Mouse (Mus musculus) kidney, adult 2 months (tissue): Measurements from ENCODE around the gene Trnau1ap. TPM values are rescaled to one million over a fixed set of nuclear protein-coding genes. Genes with fewer than 3 reads are reported as not detected.

ENCODE experiments used
- DNase-seq: peaks from one replicate; pipeline ENCODE4 v3.0.0; 2021
- H3K27ac ChIP-seq: fragments of 200-500 bp; 2 replicates; pipeline ENCODE4 v1.5.1; 2012; ENCODE audit warnings: low read depth, low read length, control low read depth, inconsistent platforms; ENCODE audit not compliant: insufficient read depth
- H3K27me3 ChIP-seq: fragments of 200-500 bp; replicated peaks from 2 replicates; pipeline ENCODE4 v1.6.1; 2012; ENCODE audit warnings: mild to moderate bottlenecking, moderate library complexity, low read length, inconsistent platforms; ENCODE audit not compliant: control insufficient read depth, insufficient read depth
- H3K36me3 ChIP-seq: fragments of 200-500 bp; 2 replicates; pipeline ENCODE4 v1.6.1; 2012; ENCODE audit warnings: mild to moderate bottlenecking, moderate library complexity, low read length, inconsistent platforms; ENCODE audit not compliant: control insufficient read depth, insufficient read depth
- H3K4me1 ChIP-seq: fragments of 200-500 bp; 2 replicates; pipeline ENCODE4 v1.6.1; 2011; ENCODE audit warnings: low read length; ENCODE audit not compliant: control insufficient read depth, insufficient read depth
- H3K4me3 ChIP-seq: fragments of 200-500 bp; 2 replicates; pipeline ENCODE4 v1.5.1; 2011; ENCODE audit warnings: mild to moderate bottlenecking, low read depth, low read length, control low read depth; ENCODE audit not compliant: insufficient read depth
- CTCF ChIP-seq: fragments of 200-500 bp; conservative IDR thresholded peaks from 2 replicates; pipeline ENCODE4 v1.5.1; 2011; ENCODE audit warnings: low read depth, mild to moderate bottlenecking, control low read depth, low read length, moderate library complexity, mixed read lengths; ENCODE audit not compliant: insufficient read depth, insufficient read length
- POLR2A ChIP-seq: fragments of 200-500 bp; IDR thresholded peaks from one replicate; pipeline ENCODE4 v1.6.1; 2011; ENCODE audit warnings: low read depth, low read length, control low read depth
- WGBS: fragments of 180-500 bp; shearing (Covaris S2); methylation state at CpG from one replicate; pipeline ENCODE4 v1.1.7; 2018; 5-methylcytosine and 5-hydroxymethylcytosine counted together
- polyA plus RNA-seq: library from polyadenylated mRNA; depleted of rRNA; stranded (reverse); fragments of >200 nt; gene quantifications from 2 replicates; pipeline ENCODE4 v1.2.3, GENCODE M21; 2012; rRNA removed

Trnau1ap gene
- polyA plus RNA-seq, 1 experiment = 30.2 TPM

DNA sequence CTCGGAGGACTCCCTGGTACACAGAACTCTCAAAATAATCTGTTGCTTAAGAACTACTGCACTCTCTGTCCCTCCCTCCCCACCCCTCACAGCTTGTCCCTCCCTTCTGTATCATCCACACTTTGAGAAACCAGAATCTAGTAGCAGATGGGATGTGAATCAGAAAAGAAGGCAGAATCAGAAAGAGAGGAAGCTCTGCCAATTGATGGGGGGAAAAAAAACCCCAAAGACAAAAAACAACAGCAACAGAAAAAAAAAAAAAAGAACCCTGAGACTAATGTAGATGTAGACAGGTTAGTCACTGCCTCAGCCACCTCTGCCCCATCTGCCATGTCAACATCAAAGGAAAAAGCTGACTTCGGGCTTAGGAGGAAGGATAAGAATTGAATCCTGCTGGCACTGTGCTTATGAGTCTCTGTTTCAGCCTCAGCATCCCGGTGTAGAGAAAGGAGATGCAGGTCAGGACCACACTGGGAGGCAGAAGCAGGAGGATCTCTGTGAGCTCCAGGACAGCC lies 62.4 kb downstream of the Trnau1ap start:
- H3K4me3 ChIP-seq = no peak overlapping the region
- H3K36me3 ChIP-seq = no peaks in the 10 kb centered on the region
- DNase-seq = no peak
- WGBS = 74% methylated on average over 3 of the region's 3 CpGs
- no peaks in the 10 kb centered on the region for H3K27me3 ChIP-seq
- peaks cover 2% of the 10 kb centered on the region; the same call in 1 of the 2 replicates for H3K4me1 ChIP-seq
- TF ChIP-seq POLR2A (no peak), CTCF (no peak)
- H3K27ac ChIP-seq = no peak overlapping the region

DNA sequence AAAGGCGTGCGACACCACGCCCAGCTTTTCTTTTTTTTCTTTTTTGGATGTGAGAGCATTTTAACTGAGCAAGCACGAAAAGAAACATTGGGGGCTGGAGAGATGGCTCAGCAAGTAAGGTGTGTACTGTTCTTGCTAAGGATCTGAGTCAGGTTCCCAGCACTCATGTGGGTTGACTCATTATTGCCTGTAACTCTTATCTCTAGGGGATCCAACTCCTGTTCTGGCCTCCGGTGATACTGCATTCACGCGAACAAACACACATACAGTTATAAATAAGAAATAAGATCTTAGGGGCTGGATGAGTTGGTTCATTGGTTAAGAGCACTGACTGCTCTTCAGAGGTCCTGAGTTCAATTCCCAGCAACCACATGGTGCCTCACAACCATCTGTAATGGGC lies 66.0 kb downstream of the Trnau1ap start:
- WGBS = 92% methylated on average over 7 of the region's 7 CpGs
- no peaks in the 10 kb centered on the region for H3K27me3 ChIP-seq
- H3K27ac ChIP-seq = no peak overlapping the region
- H3K36me3 ChIP-seq = no peaks in the 10 kb centered on the region
- no peak for DNase-seq
- no peak overlapping the region for H3K4me3 ChIP-seq
- H3K4me1 ChIP-seq = peaks cover 15% of the 10 kb centered on the region
- no peak for TF ChIP-seq CTCF
- TF ChIP-seq POLR2A = no peak

DNA sequence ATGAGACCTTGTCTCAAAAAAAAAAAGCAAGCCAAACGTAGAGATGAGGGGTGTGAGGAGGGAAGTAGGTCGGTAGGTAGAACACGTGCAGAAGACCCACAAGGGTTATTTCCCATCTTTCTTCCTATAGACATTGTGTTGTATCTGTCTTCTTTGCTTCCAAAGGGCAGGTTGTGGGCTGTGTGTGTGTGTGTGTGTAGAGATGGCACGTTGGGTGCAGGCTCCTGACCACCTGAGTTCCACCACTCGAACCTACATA lies 67.1 kb downstream of the Trnau1ap start:
- TF ChIP-seq CTCF (no peak), POLR2A (no peak)
- Histone ChIP-seq H3K36me3 (no peaks in the 10 kb centered on the region), H3K4me3 (no peak overlapping the region), H3K27ac (no peak overlapping the region), H3K4me1 (peaks cover 15% of the 10 kb centered on the region), H3K27me3 (no peaks in the 10 kb centered on the region)
- WGBS = 57% methylated on average over 5 of the region's 5 CpGs
- DNase-seq = no peak

Other genes starting within 250 kb of the Trnau1ap start
- 0.01 and 0.19 TPM in 2 replicates for gene Oprd1, start 185.1 kb downstream of the Trnau1ap start, polyA plus RNA-seq
- 14.5 and 15.3 TPM in 2 replicates for gene Ythdf2, start 117.2 kb downstream of the Trnau1ap start, polyA plus RNA-seq
- gene Gmeb1, start 67.9 kb downstream of the Trnau1ap start, polyA plus RNA-seq = 10.7 and 12.8 TPM in 2 replicates
- gene Taf12, start 55.2 kb downstream of the Trnau1ap start, polyA plus RNA-seq = 12.2 and 15.0 TPM in 2 replicates
- 7.2 and 8.9 TPM in 2 replicates for gene Rab42, start 26.2 kb downstream of the Trnau1ap start, polyA plus RNA-seq
- 9.4 and 10.1 TPM in 2 replicates for gene Rcc1, start 24.1 kb upstream of the Trnau1ap start, polyA plus RNA-seq
- 19.5 and 25.2 TPM in 2 replicates for gene Phactr4, start 93.0 kb upstream of the Trnau1ap start, polyA plus RNA-seq
- 2.4 and 2.9 TPM in 2 replicates for gene Med18, start 134.4 kb upstream of the Trnau1ap start, polyA plus RNA-seq
- 26.7 and 29.4 TPM in 2 replicates for gene Sesn2, start 181.0 kb upstream of the Trnau1ap start, polyA plus RNA-seq
- gene Atpif1, start 204.1 kb upstream of the Trnau1ap start, polyA plus RNA-seq = 346 and 485 TPM in 2 replicates
- gene Dnajc8, start 206.0 kb upstream of the Trnau1ap start, polyA plus RNA-seq = 22.2 and 32.2 TPM in 2 replicates
- gene Ptafr, start 234.5 kb upstream of the Trnau1ap start, polyA plus RNA-seq = 1.4 and 2.2 TPM in 2 replicates